Mouse (Mus musculus) kidney, adult 2 months (tissue): ENCODE results near the gene Foxj1.

Source experiments
- CTCF ChIP-seq: fragments of 200-500 bp; conservative IDR thresholded peaks from 2 replicates; pipeline ENCODE4 v1.5.1; 2011; ENCODE audit warnings: low read depth, mild to moderate bottlenecking, control low read depth, low read length, moderate library complexity, mixed read lengths; ENCODE audit not compliant: insufficient read depth, insufficient read length
- POLR2A ChIP-seq: fragments of 200-500 bp; IDR thresholded peaks from one replicate; pipeline ENCODE4 v1.6.1; 2011; ENCODE audit warnings: low read depth, low read length, control low read depth

GRCm38 (mm10) chr11:116353535-116353934, 18.3 kb upstream of the Foxj1 start:
- TF ChIP-seq CTCF (no peak), POLR2A (no peak)
